ENCODE assay signal across 33 mouse cellular contexts in the genomic region with DNA sequence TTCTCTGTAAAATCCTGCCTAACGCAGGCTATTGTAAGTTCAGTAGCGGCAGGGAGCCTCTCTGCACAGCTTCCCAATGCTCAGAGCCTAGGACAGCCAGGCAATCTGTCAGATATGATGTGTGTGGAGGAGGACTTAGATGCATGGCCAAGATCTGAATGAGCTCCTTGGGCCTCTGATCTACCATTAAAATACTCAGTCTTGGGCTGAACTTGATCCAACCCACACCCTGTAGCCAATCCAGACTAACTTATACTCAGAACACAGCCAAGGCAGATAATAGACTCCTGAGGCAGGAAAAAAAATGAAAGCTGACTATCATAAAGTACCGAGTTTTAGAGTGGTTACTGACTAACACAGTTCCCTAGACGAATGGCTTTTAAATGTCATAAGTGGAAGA.
"Had no signal": no experiment of that assay in that cellular context is flagged by ENCODE, and none has a peak within 500 bp of the region (broad histone marks: within the 10 kb centered on the region; RNA-seq: fewer than 3 reads in every experiment).

No protein-coding gene starts in this region.

- H3K9ac ChIP-seq: heart, embryonic 12.5 days; heart, embryonic 13.5 days; heart, embryonic 15.5 days; hindbrain, embryonic 13.5 days; hindbrain, embryonic 14.5 days; hindbrain, embryonic 15.5 days; intestine, embryonic 15.5 days; kidney, embryonic 15.5 days had no signal

- DNase-seq: heart, adult 2 months; heart, postnatal 10 days; heart, postnatal 14 days; heart, postnatal 36 days; heart, postnatal 4 days; kidney, adult 11 months; kidney, adult 18-20 months; kidney, adult 2 months; kidney, adult 8-10 months; kidney, adult 9 months; kidney, postnatal 10 days; kidney, postnatal 14 days; kidney, postnatal 36 days; kidney, postnatal 4 days; layer of hippocampus, adult 9-11 months; layer of hippocampus, postnatal 36 days had no signal

- H3K4me3 ChIP-seq: heart, adult 2 months; heart, embryonic 12.5 days; heart, embryonic 13.5 days; heart, embryonic 15.5 days; hindbrain, embryonic 10.5 days; hindbrain, embryonic 13.5 days; hindbrain, embryonic 15.5 days; intestine, embryonic 15.5 days; kidney, embryonic 15.5 days; layer of hippocampus, adult 2 months had no signal

- H3K27ac ChIP-seq: heart, adult 2 months; heart, embryonic 13.5 days; heart, embryonic 15.5 days; hindbrain, embryonic 10.5 days; hindbrain, embryonic 13.5 days; hindbrain, embryonic 14.5 days; hindbrain, embryonic 15.5 days; hindbrain, postnatal 0 days; intestine, embryonic 15.5 days; kidney, embryonic 15.5 days; kidney, postnatal 0 days; layer of hippocampus, adult 2 months had no signal

- H3K9me3 ChIP-seq: heart, embryonic 12.5 days; heart, embryonic 13.5 days; heart, embryonic 15.5 days; hindbrain, embryonic 10.5 days; hindbrain, embryonic 13.5 days; hindbrain, embryonic 15.5 days; intestine, embryonic 15.5 days; kidney, embryonic 15.5 days had no signal

- H3K4me2 ChIP-seq: heart, embryonic 11.5 days; heart, embryonic 12.5 days; heart, embryonic 13.5 days; heart, embryonic 15.5 days; hindbrain, embryonic 13.5 days; hindbrain, embryonic 14.5 days; hindbrain, embryonic 15.5 days; intestine, embryonic 15.5 days; kidney, embryonic 15.5 days had no signal

- H3K4me1 ChIP-seq: heart, embryonic 12.5 days; heart, embryonic 13.5 days; heart, embryonic 15.5 days; hindbrain, embryonic 10.5 days; hindbrain, embryonic 13.5 days; hindbrain, embryonic 15.5 days; intestine, embryonic 15.5 days had no signal

- ATAC-seq: hindbrain, embryonic 16.5 days; hindbrain, postnatal 0 days; inflammation-experienced regulatory T-cells, adult 6 months; intestine, embryonic 15.5 days; intestine, embryonic 16.5 days; intestine, postnatal 0 days had no signal

- H3K36me3 ChIP-seq: heart, embryonic 12.5 days; heart, embryonic 13.5 days; heart, embryonic 15.5 days; hindbrain, embryonic 10.5 days; hindbrain, embryonic 13.5 days; hindbrain, embryonic 15.5 days; intestine, embryonic 15.5 days; kidney, embryonic 15.5 days had no signal

- H3K27me3 ChIP-seq: heart, embryonic 12.5 days; heart, embryonic 13.5 days; heart, embryonic 15.5 days; hindbrain, embryonic 13.5 days; hindbrain, embryonic 15.5 days; intestine, embryonic 15.5 days; kidney, embryonic 15.5 days had no signal
